Mouse (Mus musculus): ENCODE measurements at regions not wholly inside any gene's neighbourhood (a gene's known extent, or its start where the extent isn't known, plus 50 kb on each side); places are given as distances from the start of the nearest gene placed in this dataset.

- peak; percentile 35 to 61 for DNase-seq
These were observed 230.4 kb downstream of the 4933412E24Rik start for GRCm38 (mm10) chr15:59785981-59786380.

GRCm38 (mm10) chr15:59784556-59784929 is 231.9 kb downstream of the 4933412E24Rik start:
- DNase-seq = no peak

- peak; percentile 87 to 89 for DNase-seq
These were observed 232.4 kb downstream of the 4933412E24Rik start for GRCm38 (mm10) chr15:59783782-59784555.

- no peak for DNase-seq
These were observed 233.0 kb downstream of the 4933412E24Rik start for GRCm38 (mm10) chr15:59783393-59783781.

- DNase-seq = no peak
These were observed 235.9 kb downstream of the 4933412E24Rik start for GRCm38 (mm10) chr15:59780506-59780905.

GRCm38 (mm10) chr15:59777307-59777871 is 239.0 kb downstream of the 4933412E24Rik start:
- DNase-seq = peak; percentile 75 to 76

GRCm38 (mm10) chr15:59775781-59776180 is 240.6 kb downstream of the 4933412E24Rik start:
- DNase-seq = no peak

GRCm38 (mm10) chr15:59773983-59774382 is 242.4 kb downstream of the 4933412E24Rik start:
- DNase-seq = peak; percentile 64 to 65

- peak; percentile 48 to 51 for DNase-seq
These were observed 243.8 kb downstream of the 4933412E24Rik start for GRCm38 (mm10) chr15:59772595-59772994.

GRCm38 (mm10) chr15:59762061-59762460 is 254.4 kb downstream of the 4933412E24Rik start:
- DNase-seq = no peak

GRCm38 (mm10) chr15:59760490-59760889 is 255.9 kb downstream of the 4933412E24Rik start:
- no peak for DNase-seq

GRCm38 (mm10) chr15:59759566-59759965 is 256.8 kb downstream of the 4933412E24Rik start:
- DNase-seq = peak; percentile 59 to 63

GRCm38 (mm10) chr15:59758971-59759370 is 257.4 kb downstream of the 4933412E24Rik start:
- no peak for DNase-seq

GRCm38 (mm10) chr15:59756141-59756540 is 260.3 kb downstream of the 4933412E24Rik start:
- peak; percentile 43 to 46 for DNase-seq

GRCm38 (mm10) chr15:59754906-59755305 is 261.5 kb downstream of the 4933412E24Rik start:
- DNase-seq = no peak

GRCm38 (mm10) chr15:59752277-59752676 is 264.1 kb downstream of the 4933412E24Rik start:
- DNase-seq = no peak

- DNase-seq = no peak
These were observed 270.1 kb downstream of the 4933412E24Rik start for GRCm38 (mm10) chr15:59746290-59746689.

GRCm38 (mm10) chr15:59744411-59744931 is 271.9 kb downstream of the 4933412E24Rik start:
- DNase-seq = peak in 1 of 2 experiments; percentile 43

- no peak for DNase-seq
These were observed 277.2 kb downstream of the 4933412E24Rik start for GRCm38 (mm10) chr15:59739197-59739596.

GRCm38 (mm10) chr15:59737247-59737646 is 279.2 kb downstream of the 4933412E24Rik start:
- no peak for DNase-seq

- DNase-seq = no peak
These were observed 282.0 kb downstream of the 4933412E24Rik start for GRCm38 (mm10) chr15:59734376-59734775.

- DNase-seq = no peak
These were observed 282.5 kb downstream of the 4933412E24Rik start for GRCm38 (mm10) chr15:59733932-59734331.

GRCm38 (mm10) chr15:59733031-59733810 is 283.2 kb downstream of the 4933412E24Rik start:
- DNase-seq = no peak
